Mouse (Mus musculus): ENCODE measurements around the gene Rpl35. TPM values are rescaled to one million over a fixed set of nuclear protein-coding genes. Genes with fewer than 3 reads are reported as not detected.

The Rpl35 gene
- polyA plus RNA-seq, 1 experiment from 2014 or later = 1,064 TPM

DNA sequence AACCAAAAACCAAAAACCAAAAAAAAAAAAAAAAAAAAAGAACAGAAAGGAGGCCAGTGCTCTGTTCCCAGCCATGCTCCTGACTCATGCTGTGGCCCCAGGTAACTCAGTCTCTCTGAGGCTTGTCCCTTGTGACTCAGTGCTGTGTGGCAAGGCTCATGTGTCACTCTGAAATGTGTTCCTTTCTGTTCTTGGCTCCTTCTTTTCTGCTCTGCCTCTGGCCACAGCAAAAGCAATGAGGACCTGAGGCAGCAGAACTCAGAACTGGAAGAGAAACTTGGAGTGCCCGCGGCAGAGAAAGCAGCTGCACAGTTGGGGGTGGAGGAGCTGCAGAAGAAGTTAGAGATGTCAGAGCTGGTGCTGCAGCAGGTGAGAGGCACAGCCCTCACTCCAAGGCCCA lies 31.3 kb downstream of the Rpl35 start:
- 28% methylated on average over 2 of the region's 2 CpGs for WGBS
- ATAC-seq (ENCODE audit: low read depth) = no peak
- H3K4me1 ChIP-seq (ENCODE audit: control insufficient read depth, insufficient read depth, low read length) = no peaks in the 10 kb centered on the region
- 0 out of 2 replicates have a peak, but pooled peaks cover 2% of the 10 kb centered on the region for H3K9me3 ChIP-seq (ENCODE audit: control insufficient read depth, low read length)
- no peak for DNase-seq (ENCODE audit: low spot score)
- H3K4me3 ChIP-seq (ENCODE audit: low read depth, low read length) = no peak overlapping the region
- no peaks in the 10 kb centered on the region for H3K27me3 ChIP-seq (replicated peaks; ENCODE audit: control insufficient read depth, insufficient read depth, low read length)
- no peak overlapping the region for H3K4me2 ChIP-seq (ENCODE audit: low read depth, low read length)
- no peak overlapping the region for H3K9ac ChIP-seq (ENCODE audit: low read depth, low read length)
- H3K36me3 ChIP-seq (ENCODE audit: control insufficient read depth, insufficient read depth, low read length) = no peaks in the 10 kb centered on the region
- no peak overlapping the region for H3K27ac ChIP-seq (replicated peaks; ENCODE audit: low read depth, low read length)

DNA sequence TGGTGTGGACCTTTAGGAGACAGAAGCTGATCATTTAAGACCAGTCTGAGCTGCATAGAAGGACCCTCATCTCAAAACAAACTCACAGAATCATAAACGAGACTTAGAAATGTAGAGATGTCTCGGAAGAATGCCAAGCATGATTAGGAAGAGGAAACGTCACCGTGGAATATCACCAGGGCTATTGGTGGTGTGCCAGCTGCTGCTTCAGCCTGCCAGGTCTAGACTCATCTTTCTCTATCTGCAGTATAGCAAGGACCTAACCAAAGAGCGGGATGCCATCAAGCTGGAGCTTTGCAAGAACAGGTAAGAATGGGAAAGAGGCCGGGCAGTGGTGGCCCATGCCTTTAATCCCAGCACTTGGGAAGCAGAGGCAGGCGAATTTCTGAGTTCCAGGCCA lies 31.7 kb downstream of the Rpl35 start:
- no peak overlapping the region for H3K4me2 ChIP-seq (ENCODE audit: low read depth, low read length)
- no peaks in the 10 kb centered on the region for H3K4me1 ChIP-seq (ENCODE audit: control insufficient read depth, insufficient read depth, low read length)
- 77% methylated on average over 7 of the region's 7 CpGs for WGBS

DNA sequence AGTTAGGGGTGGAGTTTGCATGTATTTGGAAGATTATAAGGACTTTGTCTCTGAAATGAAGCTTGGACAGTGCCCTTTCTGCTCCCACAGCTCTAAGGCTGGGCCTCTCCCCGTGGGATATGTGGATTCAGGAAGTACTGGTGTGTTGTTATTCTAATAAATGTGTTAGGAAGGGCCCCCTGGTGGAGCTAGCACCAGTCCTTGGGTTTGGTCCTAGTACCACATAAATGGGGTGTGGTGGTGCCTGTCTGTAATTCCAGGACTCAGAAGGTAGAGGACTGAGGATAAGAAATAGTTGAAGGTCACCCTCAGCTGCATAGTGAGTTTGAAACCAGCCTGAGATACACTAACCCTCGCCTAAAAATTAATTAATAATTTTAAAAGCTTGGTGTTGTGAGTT lies 32.2 kb downstream of the Rpl35 start:
- Histone ChIP-seq H3K4me1 (ENCODE audit: control insufficient read depth, insufficient read depth, low read length) (no peaks in the 10 kb centered on the region), H3K27me3 (replicated peaks; ENCODE audit: control insufficient read depth, insufficient read depth, low read length) (no peaks in the 10 kb centered on the region), H3K4me2 (ENCODE audit: low read depth, low read length) (no peak overlapping the region), H3K9me3 (ENCODE audit: control insufficient read depth, low read length) (0 out of 2 replicates have a peak, but pooled peaks cover 3% of the 10 kb centered on the region), H3K9ac (ENCODE audit: low read depth, low read length) (no peak overlapping the region), H3K36me3 (ENCODE audit: control insufficient read depth, insufficient read depth, low read length) (no peaks in the 10 kb centered on the region), H3K4me3 (ENCODE audit: low read depth, low read length) (no peak overlapping the region), H3K27ac (replicated peaks; ENCODE audit: low read depth, low read length) (no peak overlapping the region)
- DNase-seq (ENCODE audit: low spot score) (no peak), ATAC-seq (ENCODE audit: low read depth) (no peak)
- WGBS = 42% methylated on average over 2 of the region's 2 CpGs

More for the DNA sequence above, 31.7 kb downstream of the Rpl35 start:
- 0 out of 2 replicates have a peak, but pooled peaks cover 3% of the 10 kb centered on the region for H3K9me3 ChIP-seq (ENCODE audit: control insufficient read depth, low read length)
- DNase-seq (ENCODE audit: low spot score) (no peak), ATAC-seq (ENCODE audit: low read depth) (no peak)
- H3K9ac ChIP-seq (ENCODE audit: low read depth, low read length) = no peak overlapping the region
- no peaks in the 10 kb centered on the region for H3K27me3 ChIP-seq (replicated peaks; ENCODE audit: control insufficient read depth, insufficient read depth, low read length)
- H3K27ac ChIP-seq (replicated peaks; ENCODE audit: low read depth, low read length) = no peak overlapping the region
- H3K36me3 ChIP-seq (ENCODE audit: control insufficient read depth, insufficient read depth, low read length) = no peaks in the 10 kb centered on the region
- H3K4me3 ChIP-seq (ENCODE audit: low read depth, low read length) = no peak overlapping the region

DNA sequence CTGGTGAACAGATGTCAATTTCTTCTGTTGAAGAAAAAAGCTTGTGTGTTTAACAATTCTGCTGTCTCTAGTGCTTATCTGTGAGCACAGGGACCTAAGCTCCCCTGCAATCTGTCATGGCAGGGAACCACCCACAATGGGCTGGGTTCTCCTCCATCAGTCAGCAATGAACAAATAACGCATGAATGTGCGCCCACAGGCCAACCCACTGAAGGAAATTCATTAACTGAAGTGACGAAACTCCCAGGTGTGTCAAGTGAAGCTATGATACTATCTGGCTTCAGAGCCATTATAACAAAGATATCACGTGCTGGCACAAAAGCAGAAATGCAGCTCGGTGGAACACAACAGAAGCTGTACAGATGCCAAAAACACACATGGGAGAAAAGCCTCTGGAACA lies 35.4 kb downstream of the Rpl35 start:
- Histone ChIP-seq H3K9me3 (ENCODE audit: control insufficient read depth, low read length) (0 out of 2 replicates have a peak, but pooled peaks cover 3% of the 10 kb centered on the region), H3K27me3 (replicated peaks; ENCODE audit: control insufficient read depth, insufficient read depth, low read length) (no peaks in the 10 kb centered on the region), H3K36me3 (ENCODE audit: control insufficient read depth, insufficient read depth, low read length) (no peaks in the 10 kb centered on the region), H3K4me1 (ENCODE audit: control insufficient read depth, insufficient read depth, low read length) (no peaks in the 10 kb centered on the region), H3K9ac (ENCODE audit: low read depth, low read length) (no peak overlapping the region), H3K4me2 (ENCODE audit: low read depth, low read length) (no peak overlapping the region), H3K4me3 (ENCODE audit: low read depth, low read length) (no peak overlapping the region), H3K27ac (replicated peaks; ENCODE audit: low read depth, low read length) (no peak overlapping the region)
- DNase-seq (ENCODE audit: low spot score) (no peak), ATAC-seq (ENCODE audit: low read depth) (no peak)
- WGBS = 71% methylated on average over 5 of the region's 5 CpGs

DNA sequence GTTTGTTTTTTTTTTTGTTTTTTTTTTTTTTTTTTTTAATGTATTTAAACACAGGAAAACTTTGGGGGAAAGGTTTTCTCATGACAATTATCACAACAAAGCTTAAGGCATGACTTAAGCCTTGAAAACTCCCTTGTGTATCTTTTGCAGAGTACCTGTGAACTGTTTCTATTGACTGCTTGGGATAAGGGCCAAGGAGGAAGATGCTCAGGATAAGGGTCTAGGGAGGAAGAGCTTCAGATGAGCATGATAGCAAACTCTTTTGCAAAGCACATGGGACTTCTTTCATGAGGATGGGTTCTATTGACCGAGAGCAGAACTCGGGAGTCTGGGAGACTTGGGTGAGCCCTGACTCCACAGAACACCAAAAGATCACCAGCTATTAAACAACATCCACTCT lies 35.8 kb downstream of the Rpl35 start:
- ATAC-seq (ENCODE audit: low read depth) (no peak), DNase-seq (ENCODE audit: low spot score) (no peak)
- no peak overlapping the region for H3K4me3 ChIP-seq (ENCODE audit: low read depth, low read length)
- no peaks in the 10 kb centered on the region for H3K36me3 ChIP-seq (ENCODE audit: control insufficient read depth, insufficient read depth, low read length)
- 89% methylated on average over 2 of the region's 2 CpGs for WGBS
- H3K27ac ChIP-seq (replicated peaks; ENCODE audit: low read depth, low read length) = no peak overlapping the region
- H3K4me1 ChIP-seq (ENCODE audit: control insufficient read depth, insufficient read depth, low read length) = no peaks in the 10 kb centered on the region
- no peaks in the 10 kb centered on the region for H3K27me3 ChIP-seq (replicated peaks; ENCODE audit: control insufficient read depth, insufficient read depth, low read length)
- no peak overlapping the region for H3K9ac ChIP-seq (ENCODE audit: low read depth, low read length)
- H3K4me2 ChIP-seq (ENCODE audit: low read depth, low read length) = no peak overlapping the region
- H3K9me3 ChIP-seq (ENCODE audit: control insufficient read depth, low read length) = 0 out of 2 replicates have a peak, but pooled peaks cover 3% of the 10 kb centered on the region

DNA sequence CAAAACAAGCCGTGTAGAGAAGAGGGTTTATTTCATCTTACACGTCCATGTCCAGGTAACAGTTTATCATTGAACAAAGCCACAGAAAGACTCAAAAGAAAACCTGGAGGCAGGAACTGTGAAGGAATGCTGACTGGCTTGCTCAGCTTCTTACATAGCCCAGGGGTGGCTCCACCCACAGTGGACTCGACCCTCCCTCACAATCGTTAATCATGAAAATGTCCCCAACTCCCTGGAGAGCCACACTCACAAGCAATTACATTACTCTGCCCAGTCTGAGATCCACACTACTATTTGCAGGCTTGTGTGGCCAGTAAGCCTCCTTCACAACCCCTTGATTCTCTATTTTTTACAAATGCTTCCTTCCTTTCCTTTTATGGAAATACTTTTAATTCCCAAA lies 41.2 kb downstream of the Rpl35 start:
- WGBS = 20% methylated on average over 4 of the region's 4 CpGs
- Histone ChIP-seq H3K9ac (ENCODE audit: low read depth, low read length) (no peak overlapping the region), H3K4me3 (ENCODE audit: low read depth, low read length) (no peak overlapping the region), H3K4me2 (ENCODE audit: low read depth, low read length) (no peak overlapping the region), H3K27ac (replicated peaks; ENCODE audit: low read depth, low read length) (no peak overlapping the region), H3K36me3 (ENCODE audit: control insufficient read depth, insufficient read depth, low read length) (no peaks in the 10 kb centered on the region), H3K9me3 (ENCODE audit: control insufficient read depth, low read length) (0 out of 2 replicates have a peak, but pooled peaks cover 1% of the 10 kb centered on the region), H3K4me1 (ENCODE audit: control insufficient read depth, insufficient read depth, low read length) (no peaks in the 10 kb centered on the region), H3K27me3 (replicated peaks; ENCODE audit: control insufficient read depth, insufficient read depth, low read length) (no peaks in the 10 kb centered on the region)
- DNase-seq (ENCODE audit: low spot score) (peak; percentile 46), ATAC-seq (ENCODE audit: low read depth) (peak; percentile 41; the same call in 1 of the 2 replicates)

DNA sequence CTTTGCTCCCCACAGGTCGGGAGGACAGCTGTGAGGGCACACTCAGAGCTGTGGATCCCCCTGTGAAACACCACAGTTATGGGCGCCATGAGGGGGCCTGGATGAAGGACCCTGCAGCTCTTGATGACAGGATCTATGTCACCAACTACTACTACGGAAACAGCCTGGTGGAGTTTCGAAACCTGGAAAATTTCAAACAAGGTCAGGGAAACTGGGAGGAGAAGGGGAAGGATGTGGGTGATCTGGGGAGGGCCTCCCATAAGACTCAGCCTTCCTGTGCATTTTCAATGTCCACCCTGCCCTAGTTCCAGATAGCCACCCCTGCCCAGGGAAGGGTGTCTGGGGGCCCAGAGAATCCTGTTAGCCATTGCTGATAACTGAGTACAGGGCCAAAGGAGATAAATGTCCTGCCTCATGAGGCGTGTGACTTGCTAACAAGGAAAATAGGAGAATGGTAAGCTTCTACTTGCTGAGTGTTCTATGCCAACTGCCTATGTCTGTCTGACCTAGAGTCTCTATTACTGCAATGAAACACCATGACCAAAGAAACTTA lies 47.7 kb downstream of the Rpl35 start:
- Histone ChIP-seq H3K9me3 (ENCODE audit: control insufficient read depth, low read length) (no peaks in the 10 kb centered on the region), H3K27ac (replicated peaks; ENCODE audit: low read depth, low read length) (no peak overlapping the region), H3K36me3 (ENCODE audit: control insufficient read depth, insufficient read depth, low read length) (no peaks in the 10 kb centered on the region), H3K27me3 (replicated peaks; ENCODE audit: control insufficient read depth, insufficient read depth, low read length) (no peaks in the 10 kb centered on the region), H3K4me1 (ENCODE audit: control insufficient read depth, insufficient read depth, low read length) (no peaks in the 10 kb centered on the region), H3K4me2 (ENCODE audit: low read depth, low read length) (no peak overlapping the region), H3K4me3 (ENCODE audit: low read depth, low read length) (no peak overlapping the region), H3K9ac (ENCODE audit: low read depth, low read length) (no peak overlapping the region)
- ATAC-seq (ENCODE audit: low read depth) (no peak), DNase-seq (ENCODE audit: low spot score) (no peak)
- WGBS = 89% methylated on average over 5 of the region's 5 CpGs

DNA sequence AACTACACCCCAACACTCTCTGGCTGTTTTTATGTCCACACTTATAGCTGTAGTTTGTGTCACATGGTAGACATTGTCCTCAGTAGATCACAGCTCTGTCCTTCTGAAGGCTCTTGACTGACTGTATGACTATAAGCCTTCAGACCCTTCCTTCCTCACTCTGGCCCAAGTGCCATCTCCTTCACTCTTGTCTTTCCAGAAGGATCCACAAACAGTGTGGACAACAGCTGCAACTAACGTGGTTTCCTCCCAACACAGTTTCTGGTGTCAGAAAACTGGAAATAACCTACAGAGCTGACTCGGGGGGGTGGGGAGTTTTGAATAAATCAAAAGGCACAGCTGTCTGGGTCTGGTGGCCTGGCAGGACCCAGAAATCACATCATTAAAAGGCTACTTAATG lies 49.4 kb downstream of the Rpl35 start:
- 54% methylated on average over 2 of the region's 2 CpGs for WGBS
- Histone ChIP-seq H3K9me3 (ENCODE audit: control insufficient read depth, low read length) (no peaks in the 10 kb centered on the region), H3K36me3 (ENCODE audit: control insufficient read depth, insufficient read depth, low read length) (no peaks in the 10 kb centered on the region), H3K9ac (ENCODE audit: low read depth, low read length) (no peak overlapping the region), H3K4me2 (ENCODE audit: low read depth, low read length) (no peak overlapping the region), H3K4me3 (ENCODE audit: low read depth, low read length) (no peak overlapping the region), H3K27me3 (replicated peaks; ENCODE audit: control insufficient read depth, insufficient read depth, low read length) (no peaks in the 10 kb centered on the region), H3K27ac (replicated peaks; ENCODE audit: low read depth, low read length) (no peak overlapping the region), H3K4me1 (ENCODE audit: control insufficient read depth, insufficient read depth, low read length) (no peaks in the 10 kb centered on the region)
- ATAC-seq (ENCODE audit: low read depth) (no peak), DNase-seq (ENCODE audit: low spot score) (no peak)

DNA sequence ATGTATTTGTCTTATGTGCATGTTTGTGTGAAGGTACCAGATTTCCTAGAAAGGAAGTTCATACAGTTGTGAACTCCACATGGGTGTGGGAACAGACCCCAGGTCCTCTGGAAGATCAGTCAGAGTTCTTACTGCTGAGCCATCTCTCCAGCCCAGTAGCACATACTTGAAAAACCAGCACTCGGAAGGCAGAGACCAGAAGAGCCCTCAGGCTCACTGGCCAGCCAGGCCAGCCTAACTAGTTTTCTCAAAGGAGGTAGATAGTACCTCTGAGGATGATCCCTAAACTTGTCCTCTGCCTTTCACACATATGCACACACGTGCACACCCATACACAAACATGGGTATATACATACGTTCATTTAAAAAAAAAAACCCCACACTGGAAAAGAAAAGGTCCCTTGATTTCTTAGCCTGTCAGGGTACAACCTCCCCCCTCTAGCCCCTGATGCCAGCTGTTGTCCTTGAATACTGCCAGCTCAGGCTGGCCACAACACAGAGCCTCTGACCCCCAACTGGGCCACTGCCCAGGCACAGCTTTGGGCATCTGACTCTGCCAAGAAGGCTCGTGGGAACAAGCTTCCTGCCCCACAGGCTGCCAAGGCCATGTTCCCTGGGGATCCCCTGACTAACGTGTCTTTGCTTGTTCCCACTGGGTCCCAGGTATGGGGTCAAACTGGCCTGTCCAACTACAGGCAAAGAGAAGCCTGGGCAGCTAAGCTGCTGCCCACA lies 52.1 kb downstream of the Rpl35 start:
- Histone ChIP-seq H3K36me3 (ENCODE audit: control insufficient read depth, insufficient read depth, low read length) (no peaks in the 10 kb centered on the region), H3K4me2 (ENCODE audit: low read depth, low read length) (no peak overlapping the region), H3K9ac (ENCODE audit: low read depth, low read length) (no peak overlapping the region), H3K27me3 (replicated peaks; ENCODE audit: control insufficient read depth, insufficient read depth, low read length) (no peaks in the 10 kb centered on the region), H3K27ac (replicated peaks; ENCODE audit: low read depth, low read length) (no peak overlapping the region), H3K4me3 (ENCODE audit: low read depth, low read length) (no peak overlapping the region), H3K9me3 (ENCODE audit: control insufficient read depth, low read length) (no peaks in the 10 kb centered on the region), H3K4me1 (ENCODE audit: control insufficient read depth, insufficient read depth, low read length) (no peaks in the 10 kb centered on the region)
- 61% methylated on average over 5 of the region's 5 CpGs for WGBS
- no peak for DNase-seq (ENCODE audit: low spot score)
- no peak for ATAC-seq (ENCODE audit: low read depth)
